Mouse (Mus musculus): ENCODE measurements around the gene Becn1. TPM values are rescaled to one million over a fixed set of nuclear protein-coding genes. Genes with fewer than 3 reads are reported as not detected.

The Becn1 gene
- polyA plus RNA-seq, 1 experiment from 2014 or later, result 154 TPM

DNA sequence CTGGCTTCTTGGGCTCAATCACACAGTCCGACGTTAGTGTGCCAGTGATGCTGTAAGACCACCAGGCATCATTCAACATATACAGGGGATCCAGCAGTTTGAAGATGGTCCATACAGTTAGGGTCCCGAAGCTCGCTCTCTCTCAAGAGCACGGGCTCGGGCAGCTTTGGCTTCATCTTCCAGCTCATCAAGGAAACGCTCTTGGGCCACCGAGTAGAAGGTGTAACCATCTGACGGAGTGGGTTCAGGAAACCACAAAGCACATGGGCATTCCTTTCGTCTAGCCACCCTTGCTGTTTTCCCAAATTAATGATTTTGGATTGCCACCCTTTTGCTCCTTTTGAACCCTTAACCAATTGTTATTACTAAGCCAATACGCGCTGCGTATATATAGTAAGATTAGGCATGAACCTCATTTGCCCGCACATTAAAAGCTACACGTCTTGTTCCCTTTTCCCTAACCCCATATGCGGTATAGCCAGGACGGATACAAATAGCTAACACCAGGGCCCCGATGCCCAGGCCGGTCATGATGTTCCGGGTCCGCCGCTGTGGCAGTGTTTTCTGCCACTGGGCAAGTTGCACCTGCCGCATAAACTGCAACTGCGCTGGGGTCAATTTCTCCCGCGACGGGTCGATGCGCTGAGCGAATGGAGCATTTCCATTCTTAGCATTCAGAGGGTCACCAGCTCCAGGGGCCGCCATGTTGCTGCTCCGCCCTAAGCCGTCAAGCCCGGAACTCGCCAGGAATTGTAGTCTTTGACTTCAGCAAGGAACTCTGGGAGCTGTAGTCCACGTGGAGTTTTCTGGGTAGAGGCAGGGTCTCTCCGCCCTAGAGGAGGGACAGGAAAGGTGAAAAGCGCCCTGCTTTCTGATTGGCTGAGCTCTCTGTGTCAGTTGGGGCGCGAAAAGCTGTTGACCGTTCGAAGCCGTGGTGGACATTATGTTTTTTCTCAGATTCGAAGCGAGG is 23.6 kb downstream of the Becn1 start, which contains the start of the genes Cntd1 and Coa3:
Cntd1 (plus strand) TSS at position 790 of the 970 bp plus-strand sequence.
Coa3 (minus strand) TSS at position 892 of the 970 bp plus-strand sequence.
- Histone ChIP-seq H3K4me2 (peak within 1 kb of the TSS; percentile 88), H3K4me3 (ENCODE audit: low read depth, low read length) (peak within 1 kb of the TSS; percentile 64), H3K27me3 (ENCODE audit: insufficient read depth, low read length) (no peaks in the 10 kb centered on the region), H3K9ac (peak within 1 kb of the TSS; percentile 63), H3K27ac (ENCODE audit: low read depth) (no peak within 1 kb of the TSS), H3K4me1 (ENCODE audit: insufficient read depth) (peaks cover 16% of the 10 kb centered on the region), H3K9me3 (ENCODE audit: low read depth, low read length) (no peaks in the 10 kb centered on the region), H3K36me3 (ENCODE audit: insufficient read depth) (no peaks in the 10 kb centered on the region)
- TF ChIP-seq CTCF (IDR thresholded peaks at IDR 0.05; ENCODE audit: low read depth), result no peak
- WGBS, result 7% methylated on average over 45 of the region's 45 CpGs
- peak; percentile 97 for ATAC-seq (ENCODE audit: insufficient read depth)
- DNase-seq, result peak; percentile 97

DNA sequence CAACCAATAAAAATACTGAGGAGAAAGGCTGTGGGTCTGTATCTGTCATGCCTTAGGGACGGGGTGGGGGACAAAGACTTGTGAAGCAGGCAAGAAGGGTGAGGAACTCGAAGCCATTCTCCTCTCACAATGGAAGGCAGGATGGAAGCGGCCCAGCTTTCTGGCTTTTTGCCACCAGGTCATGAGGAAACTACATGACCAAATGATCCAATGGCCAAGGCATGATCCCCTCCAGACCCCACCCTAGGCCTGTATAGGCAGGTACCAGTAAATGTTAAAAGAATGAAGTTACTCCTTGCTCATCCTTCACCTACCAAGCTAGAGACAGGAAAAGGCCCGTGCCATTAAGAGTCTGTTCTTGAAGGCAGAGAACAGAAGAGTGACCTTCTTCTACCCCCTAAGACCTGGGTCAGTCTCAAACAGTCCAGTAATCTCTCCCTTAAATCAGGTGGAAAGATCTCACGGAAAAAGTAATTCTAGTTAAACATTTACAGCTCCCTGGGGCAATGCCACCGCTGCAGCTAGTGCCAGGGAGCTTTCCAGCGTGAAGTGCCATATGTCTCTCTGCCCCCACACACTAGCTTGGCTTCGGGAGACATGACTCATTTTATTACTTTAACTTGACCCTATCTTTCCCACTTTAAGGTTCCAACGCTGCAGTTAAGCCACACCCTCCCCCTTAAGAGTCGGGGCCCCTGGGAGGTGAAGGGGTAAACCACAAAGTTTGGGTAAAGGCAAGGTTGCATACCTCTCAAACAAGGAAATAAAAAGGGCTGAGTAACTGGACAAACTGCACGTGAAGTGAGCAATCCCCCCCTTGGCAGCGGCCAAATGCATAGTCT is 24.5 kb downstream of the Becn1 start:
- H3K9me3 ChIP-seq (ENCODE audit: low read depth, low read length), result no peaks in the 10 kb centered on the region
- ATAC-seq (ENCODE audit: insufficient read depth) (no peak), DNase-seq (no peak)
- TF ChIP-seq CTCF (IDR thresholded peaks at IDR 0.05; ENCODE audit: low read depth), result no peak
- H3K4me3 ChIP-seq (ENCODE audit: low read depth, low read length), result peak overlapping the region; percentile 64
- H3K27me3 ChIP-seq (ENCODE audit: insufficient read depth, low read length), result no peaks in the 10 kb centered on the region
- peak overlapping the region; percentile 88 for H3K4me2 ChIP-seq
- H3K27ac ChIP-seq (ENCODE audit: low read depth), result no peak overlapping the region
- WGBS, result 54% methylated on average over 12 of the region's 12 CpGs
- H3K36me3 ChIP-seq (ENCODE audit: insufficient read depth), result no peaks in the 10 kb centered on the region
- H3K9ac ChIP-seq, result peak overlapping the region; percentile 63
- H3K4me1 ChIP-seq (ENCODE audit: insufficient read depth), result peaks cover 16% of the 10 kb centered on the region

DNA sequence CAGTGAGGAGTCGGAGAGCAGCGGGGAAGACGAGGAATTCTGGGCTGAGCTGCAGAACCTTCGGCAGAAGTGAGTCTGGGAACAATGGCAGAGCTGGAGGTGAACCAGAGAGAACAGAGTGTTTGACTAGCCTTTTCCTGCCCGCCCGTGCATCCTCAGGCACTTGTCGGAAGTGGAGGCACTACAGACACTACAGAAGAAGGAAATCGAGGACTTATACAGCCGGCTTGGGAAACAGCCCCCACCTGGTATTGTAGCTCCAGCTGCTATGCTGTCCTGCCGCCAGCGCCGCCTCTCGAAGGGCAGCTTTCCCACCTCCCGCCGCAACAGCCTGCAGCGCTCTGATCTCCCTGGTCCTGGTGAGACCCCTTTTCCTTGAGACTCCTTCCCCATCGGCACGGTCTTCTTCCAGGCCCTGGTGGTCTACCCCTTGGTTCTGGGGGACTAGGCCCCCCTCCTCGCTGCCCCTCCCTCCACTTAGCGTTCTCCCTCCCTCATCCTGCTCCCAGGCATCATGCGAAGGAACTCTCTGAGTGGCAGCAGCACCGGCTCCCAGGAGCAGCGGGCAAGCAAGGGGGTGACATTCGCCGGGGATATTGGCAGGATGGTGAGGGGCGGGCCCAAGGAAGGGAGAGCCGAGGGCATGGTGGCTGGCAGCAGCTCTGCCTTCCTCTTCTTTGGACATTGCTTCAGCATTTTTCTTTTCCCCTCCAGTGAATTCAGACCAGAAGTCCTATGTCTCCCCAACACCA is 25.6 kb downstream of the Becn1 start:
- Histone ChIP-seq H3K9me3 (ENCODE audit: low read depth, low read length) (no peaks in the 10 kb centered on the region), H3K36me3 (ENCODE audit: insufficient read depth) (no peaks in the 10 kb centered on the region), H3K4me2 (peak overlapping the region; percentile 88), H3K9ac (no peak overlapping the region), H3K27ac (ENCODE audit: low read depth) (no peak overlapping the region), H3K4me1 (ENCODE audit: insufficient read depth) (peaks cover 16% of the 10 kb centered on the region), H3K27me3 (ENCODE audit: insufficient read depth, low read length) (no peaks in the 10 kb centered on the region), H3K4me3 (ENCODE audit: low read depth, low read length) (no peak overlapping the region)
- DNase-seq (peak; percentile 28), ATAC-seq (ENCODE audit: insufficient read depth) (no peak)
- no peak for TF ChIP-seq CTCF (IDR thresholded peaks at IDR 0.05; ENCODE audit: low read depth)
- 28% methylated on average over 27 of the region's 27 CpGs for WGBS

DNA sequence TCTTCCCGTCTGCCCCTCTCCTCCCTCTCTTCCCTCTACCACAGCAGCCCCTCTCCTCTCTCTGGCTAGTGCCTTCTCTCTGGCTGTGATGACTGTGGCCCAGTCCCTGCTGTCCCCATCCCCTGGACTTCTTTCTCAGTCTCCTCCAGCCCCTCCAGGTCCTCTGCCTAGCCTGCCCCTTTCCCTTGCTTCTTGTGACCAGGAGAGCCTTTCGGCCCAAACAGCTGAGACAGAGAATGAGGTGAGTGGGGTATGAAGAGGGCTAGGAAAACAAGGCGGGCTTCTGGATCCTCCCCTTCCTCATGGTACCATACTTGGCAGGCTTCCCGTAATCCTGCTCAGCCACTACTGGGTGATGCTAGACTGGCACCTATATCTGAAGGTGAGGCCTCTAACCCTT is 26.8 kb downstream of the Becn1 start:
- H3K4me3 ChIP-seq (ENCODE audit: low read depth, low read length), result no peak overlapping the region
- TF ChIP-seq CTCF (IDR thresholded peaks at IDR 0.05; ENCODE audit: low read depth), result no peak
- no peaks in the 10 kb centered on the region for H3K36me3 ChIP-seq (ENCODE audit: insufficient read depth)
- H3K9me3 ChIP-seq (ENCODE audit: low read depth, low read length), result no peaks in the 10 kb centered on the region
- no peak for DNase-seq
- WGBS, result 58% methylated on average over 4 of the region's 4 CpGs
- no peak for ATAC-seq (ENCODE audit: insufficient read depth)
- H3K27me3 ChIP-seq (ENCODE audit: insufficient read depth, low read length), result no peaks in the 10 kb centered on the region
- no peak overlapping the region for H3K4me2 ChIP-seq
- peaks cover 16% of the 10 kb centered on the region for H3K4me1 ChIP-seq (ENCODE audit: insufficient read depth)
- no peak overlapping the region for H3K27ac ChIP-seq (ENCODE audit: low read depth)
- no peak overlapping the region for H3K9ac ChIP-seq

DNA sequence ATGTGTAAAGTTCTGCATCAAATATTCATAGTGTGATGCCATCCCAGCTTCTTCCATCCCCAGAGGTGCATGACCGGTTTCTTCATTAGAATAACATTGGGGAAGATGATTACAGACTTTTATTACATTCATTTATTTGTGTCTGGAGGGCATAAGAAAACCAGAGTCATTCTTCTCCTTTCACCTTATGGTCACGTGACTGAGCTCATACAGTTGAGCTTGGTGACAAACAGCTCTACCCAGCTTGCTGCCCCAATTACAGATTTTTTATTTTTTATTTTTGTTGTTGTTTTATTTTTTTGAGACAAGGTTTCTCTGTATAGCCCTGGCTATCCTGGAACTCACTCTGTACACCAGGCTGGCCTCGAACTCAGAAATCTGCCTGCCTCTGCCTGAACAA is 29.6 kb downstream of the Becn1 start:
- Histone ChIP-seq H3K9me3 (ENCODE audit: low read depth, low read length) (no peaks in the 10 kb centered on the region), H3K4me3 (ENCODE audit: low read depth, low read length) (no peak overlapping the region), H3K36me3 (ENCODE audit: insufficient read depth) (no peaks in the 10 kb centered on the region), H3K27me3 (ENCODE audit: insufficient read depth, low read length) (no peaks in the 10 kb centered on the region), H3K4me2 (no peak overlapping the region), H3K9ac (no peak overlapping the region), H3K4me1 (ENCODE audit: insufficient read depth) (peaks cover 13% of the 10 kb centered on the region), H3K27ac (ENCODE audit: low read depth) (no peak overlapping the region)
- ATAC-seq (ENCODE audit: insufficient read depth) (no peak), DNase-seq (no peak)
- TF ChIP-seq CTCF (IDR thresholded peaks at IDR 0.05; ENCODE audit: low read depth), result no peak
- WGBS, result 92% methylated on average over 3 of the region's 3 CpGs

DNA sequence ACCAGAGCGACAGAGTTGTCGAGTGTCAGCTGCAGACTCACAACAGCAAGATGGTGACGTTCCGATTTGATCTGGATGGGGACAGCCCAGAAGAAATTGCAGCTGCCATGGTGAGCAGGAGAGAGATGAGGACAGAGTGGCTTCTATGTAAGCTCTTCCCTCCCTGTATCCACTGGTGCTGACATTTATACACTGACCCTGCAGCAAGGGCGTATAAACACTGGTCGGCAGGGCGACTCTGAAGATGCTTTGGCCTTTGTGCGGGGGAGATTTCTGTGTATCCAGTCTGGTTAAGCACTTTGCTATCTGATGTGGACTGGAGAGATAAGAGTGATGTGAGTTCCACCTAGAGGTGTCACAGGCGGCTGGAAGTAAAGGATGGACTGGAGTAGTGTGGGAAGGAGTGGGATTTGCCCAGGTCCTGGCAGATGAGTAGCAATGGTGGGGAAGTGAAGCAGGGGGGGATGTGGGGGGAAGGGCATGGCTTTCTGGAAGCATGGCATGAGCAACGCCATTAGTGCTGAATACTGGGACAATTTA is 32.4 kb downstream of the Becn1 start:
- no peak for TF ChIP-seq CTCF (IDR thresholded peaks at IDR 0.05; ENCODE audit: low read depth)
- no peak for ATAC-seq (ENCODE audit: insufficient read depth)
- H3K4me1 ChIP-seq (ENCODE audit: insufficient read depth), result peaks cover 12% of the 10 kb centered on the region; the same call in 1 of the 2 replicates
- H3K4me3 ChIP-seq (ENCODE audit: low read depth, low read length), result no peak overlapping the region
- peak; percentile 58 for DNase-seq
- H3K27ac ChIP-seq (ENCODE audit: low read depth), result no peak overlapping the region
- H3K36me3 ChIP-seq (ENCODE audit: insufficient read depth), result no peaks in the 10 kb centered on the region
- peak overlapping the region; percentile 20 for H3K9ac ChIP-seq
- peak overlapping the region; percentile 29; the same call in 1 of the 2 replicates for H3K4me2 ChIP-seq
- 7% methylated on average over 10 of the region's 10 CpGs for WGBS
- H3K9me3 ChIP-seq (ENCODE audit: low read depth, low read length), result no peaks in the 10 kb centered on the region
- peaks cover 9% of the 10 kb centered on the region for H3K27me3 ChIP-seq (ENCODE audit: insufficient read depth, low read length)
